Mouse (Mus musculus): ENCODE measurements around the gene Nrp2. TPM values are rescaled to one million over a fixed set of nuclear protein-coding genes. Genes with fewer than 3 reads are reported as not detected.

Nrp2 gene
- total RNA-seq, 1 experiment, result 14.4 TPM

GRCm38 (mm10) chr1:62799427-62799826, 96.3 kb downstream of the Nrp2 start:
- no peak overlapping the region for H3K4me3 ChIP-seq (ENCODE audit: insufficient read depth in 1 of 2, low read depth in 1 of 2, low read length in 2 of 2, poor library complexity in 1 of 2, severe bottlenecking in 1 of 2)
- no peak overlapping the region for H3K9ac ChIP-seq (ENCODE audit: insufficient read depth, low read depth, low read length, poor library complexity, severe bottlenecking)
- in situ Hi-C loops (cut with MboI; ENCODE audit: low sequenced_read_pairs in 2 of 2, unreplicated experiment in 2 of 2), result no loop called here
- DNase-seq (ENCODE audit: low read depth, low spot score), result no peak
- no peak overlapping the region for H3K27ac ChIP-seq (ENCODE audit: insufficient read depth, low read depth, low read length, poor library complexity, severe bottlenecking)
- no peaks in the 10 kb centered on the region for H3K9me3 ChIP-seq (ENCODE audit: control insufficient read depth, insufficient read depth, low read depth, low read length)
- no peaks in the 10 kb centered on the region for H3K36me3 ChIP-seq (ENCODE audit: control insufficient read depth, insufficient read depth, low read length, poor library complexity, severe bottlenecking)
- H3K4me1 ChIP-seq (ENCODE audit: control insufficient read depth in 2 of 2, insufficient read depth in 2 of 2, low read length in 2 of 2, poor library complexity in 1 of 2), result peaks cover 0 to 5% of the 10 kb centered on the region in 2 experiments; a peak in 2 of 4 replicates
- TF ChIP-seq MAFK (IDR thresholded peaks at IDR 0.05; ENCODE audit: insufficient read depth, low read depth, low read length) (no peak), CHD2 (IDR thresholded peaks at IDR 0.05; ENCODE audit: low read depth, low read length) (no peak), HCFC1 (IDR thresholded peaks at IDR 0.05; ENCODE audit: borderline replicate concordance, insufficient read depth, low read length) (no peak), ZC3H11A (IDR thresholded peaks at IDR 0.05; ENCODE audit: borderline replicate concordance, low read depth, low read length) (no peak)

- DNase-seq (ENCODE audit: low read depth, low spot score), result no peak
- in situ Hi-C loops (cut with MboI; ENCODE audit: low sequenced_read_pairs in 2 of 2, unreplicated experiment in 2 of 2), result no loop called here
- no peak overlapping the region for H3K27ac ChIP-seq (ENCODE audit: insufficient read depth, low read depth, low read length, poor library complexity, severe bottlenecking)
These were observed 97.3 kb downstream of the Nrp2 start for GRCm38 (mm10) chr1:62800351-62800750.

GRCm38 (mm10) chr1:62801429-62801828, 98.3 kb downstream of the Nrp2 start:
- no peak overlapping the region for H3K27ac ChIP-seq (ENCODE audit: insufficient read depth, low read depth, low read length, poor library complexity, severe bottlenecking)
- H3K4me1 ChIP-seq (ENCODE audit: control insufficient read depth in 2 of 2, insufficient read depth in 2 of 2, low read length in 2 of 2, poor library complexity in 1 of 2), result no peaks in the 10 kb centered on the region
- no peak for TF ChIP-seq ZC3H11A (IDR thresholded peaks at IDR 0.05; ENCODE audit: borderline replicate concordance, low read depth, low read length)
- TF ChIP-seq CHD2 (IDR thresholded peaks at IDR 0.05; ENCODE audit: low read depth, low read length), result no peak
- no peak for TF ChIP-seq ZNF384 (IDR thresholded peaks at IDR 0.05; ENCODE audit: low read depth, low read length)
- no peak for TF ChIP-seq MAFK (IDR thresholded peaks at IDR 0.05; ENCODE audit: insufficient read depth, low read depth, low read length)
- no peak for TF ChIP-seq HCFC1 (IDR thresholded peaks at IDR 0.05; ENCODE audit: borderline replicate concordance, insufficient read depth, low read length)
- no peaks in the 10 kb centered on the region for H3K9me3 ChIP-seq (ENCODE audit: control insufficient read depth, insufficient read depth, low read depth, low read length)
- H3K4me3 ChIP-seq (ENCODE audit: insufficient read depth in 1 of 2, low read depth in 1 of 2, low read length in 2 of 2, poor library complexity in 1 of 2, severe bottlenecking in 1 of 2), result no peak overlapping the region
- in situ Hi-C loops (cut with MboI; ENCODE audit: low sequenced_read_pairs in 2 of 2, unreplicated experiment in 2 of 2), result no loop called here
- DNase-seq (ENCODE audit: low read depth, low spot score), result no peak
- no peak overlapping the region for H3K9ac ChIP-seq (ENCODE audit: insufficient read depth, low read depth, low read length, poor library complexity, severe bottlenecking)
- H3K36me3 ChIP-seq (ENCODE audit: control insufficient read depth, insufficient read depth, low read length, poor library complexity, severe bottlenecking), result no peaks in the 10 kb centered on the region

More at GRCm38 (mm10) chr1:62800351-62800750, 97.3 kb downstream of the Nrp2 start:
- Histone ChIP-seq H3K36me3 (ENCODE audit: control insufficient read depth, insufficient read depth, low read length, poor library complexity, severe bottlenecking) (no peaks in the 10 kb centered on the region), H3K4me1 (ENCODE audit: control insufficient read depth in 2 of 2, insufficient read depth in 2 of 2, low read length in 2 of 2, poor library complexity in 1 of 2) (peaks cover 0 to 2% of the 10 kb centered on the region in 2 experiments; a peak in 1 of 4 replicates), H3K4me3 (ENCODE audit: insufficient read depth in 1 of 2, low read depth in 1 of 2, low read length in 2 of 2, poor library complexity in 1 of 2, severe bottlenecking in 1 of 2) (no peak overlapping the region), H3K9me3 (ENCODE audit: control insufficient read depth, insufficient read depth, low read depth, low read length) (no peaks in the 10 kb centered on the region), H3K9ac (ENCODE audit: insufficient read depth, low read depth, low read length, poor library complexity, severe bottlenecking) (no peak overlapping the region)
- no peak for TF ChIP-seq ZNF384 (IDR thresholded peaks at IDR 0.05; ENCODE audit: low read depth, low read length)
- TF ChIP-seq MAFK (IDR thresholded peaks at IDR 0.05; ENCODE audit: insufficient read depth, low read depth, low read length), result no peak
- no peak for TF ChIP-seq HCFC1 (IDR thresholded peaks at IDR 0.05; ENCODE audit: borderline replicate concordance, insufficient read depth, low read length)
- no peak for TF ChIP-seq CHD2 (IDR thresholded peaks at IDR 0.05; ENCODE audit: low read depth, low read length)

GRCm38 (mm10) chr1:62801842-62802241, 98.8 kb downstream of the Nrp2 start:
- no peak for DNase-seq (ENCODE audit: low read depth, low spot score)
- Histone ChIP-seq H3K9me3 (ENCODE audit: control insufficient read depth, insufficient read depth, low read depth, low read length) (no peaks in the 10 kb centered on the region), H3K36me3 (ENCODE audit: control insufficient read depth, insufficient read depth, low read length, poor library complexity, severe bottlenecking) (no peaks in the 10 kb centered on the region), H3K4me1 (ENCODE audit: control insufficient read depth in 2 of 2, insufficient read depth in 2 of 2, low read length in 2 of 2, poor library complexity in 1 of 2) (no peaks in the 10 kb centered on the region), H3K4me3 (ENCODE audit: insufficient read depth in 1 of 2, low read depth in 1 of 2, low read length in 2 of 2, poor library complexity in 1 of 2, severe bottlenecking in 1 of 2) (no peak overlapping the region), H3K27ac (ENCODE audit: insufficient read depth, low read depth, low read length, poor library complexity, severe bottlenecking) (no peak overlapping the region), H3K9ac (ENCODE audit: insufficient read depth, low read depth, low read length, poor library complexity, severe bottlenecking) (no peak overlapping the region)
- TF ChIP-seq ZNF384 (IDR thresholded peaks at IDR 0.05; ENCODE audit: low read depth, low read length) (no peak), CHD2 (IDR thresholded peaks at IDR 0.05; ENCODE audit: low read depth, low read length) (no peak), ZC3H11A (IDR thresholded peaks at IDR 0.05; ENCODE audit: borderline replicate concordance, low read depth, low read length) (no peak), HCFC1 (IDR thresholded peaks at IDR 0.05; ENCODE audit: borderline replicate concordance, insufficient read depth, low read length) (no peak), MAFK (IDR thresholded peaks at IDR 0.05; ENCODE audit: insufficient read depth, low read depth, low read length) (no peak)
- in situ Hi-C loops (cut with MboI; ENCODE audit: low sequenced_read_pairs in 2 of 2, unreplicated experiment in 2 of 2), result no loop called here

- TF ChIP-seq CHD2 (IDR thresholded peaks at IDR 0.05; ENCODE audit: low read depth, low read length) (no peak), MAFK (IDR thresholded peaks at IDR 0.05; ENCODE audit: insufficient read depth, low read depth, low read length) (no peak), ZNF384 (IDR thresholded peaks at IDR 0.05; ENCODE audit: low read depth, low read length) (no peak), HCFC1 (IDR thresholded peaks at IDR 0.05; ENCODE audit: borderline replicate concordance, insufficient read depth, low read length) (no peak), ZC3H11A (IDR thresholded peaks at IDR 0.05; ENCODE audit: borderline replicate concordance, low read depth, low read length) (no peak)
- Histone ChIP-seq H3K9ac (ENCODE audit: insufficient read depth, low read depth, low read length, poor library complexity, severe bottlenecking) (no peak overlapping the region), H3K9me3 (ENCODE audit: control insufficient read depth, insufficient read depth, low read depth, low read length) (no peaks in the 10 kb centered on the region), H3K4me1 (ENCODE audit: control insufficient read depth in 2 of 2, insufficient read depth in 2 of 2, low read length in 2 of 2, poor library complexity in 1 of 2) (no peaks in the 10 kb centered on the region), H3K27ac (ENCODE audit: insufficient read depth, low read depth, low read length, poor library complexity, severe bottlenecking) (no peak overlapping the region), H3K4me3 (ENCODE audit: insufficient read depth in 1 of 2, low read depth in 1 of 2, low read length in 2 of 2, poor library complexity in 1 of 2, severe bottlenecking in 1 of 2) (no peak overlapping the region), H3K36me3 (ENCODE audit: control insufficient read depth, insufficient read depth, low read length, poor library complexity, severe bottlenecking) (no peaks in the 10 kb centered on the region)
- in situ Hi-C loops (cut with MboI; ENCODE audit: low sequenced_read_pairs in 2 of 2, unreplicated experiment in 2 of 2), result no loop called here
- DNase-seq (ENCODE audit: low read depth, low spot score), result no peak
These were observed 100.5 kb downstream of the Nrp2 start for GRCm38 (mm10) chr1:62803544-62803943.
